Mouse (Mus musculus) kidney, postnatal 0 days (tissue): Measurements from ENCODE around the gene Trip12. TPM values are rescaled to one million over a fixed set of nuclear protein-coding genes. Genes with fewer than 3 reads are reported as not detected.

Experiments used
- ATAC-seq: fragments of 200-750 bp; cut with Nextera tagmentation; replicated peaks from 2 replicates; pipeline ENCODE4 v1.8.0; 2017; ENCODE audit warnings: low read depth, moderate number of reproducible peaks, moderate TSS enrichment, moderate library complexity; ENCODE audit not compliant: low FRiP score
- DNase-seq: peaks from one replicate; pipeline ENCODE4 v3.0.0-alpha.2; 2016; ENCODE audit warnings: low spot score
- H3K27ac ChIP-seq: fragments of 300-500 bp; sonication (generic); 2 replicates; pipeline ENCODE4 v1.5.1; 2014; ENCODE audit warnings: mild to moderate bottlenecking
- H3K27me3 ChIP-seq: fragments of 300-500 bp; sonication (generic); 2 replicates; pipeline ENCODE4 v1.6.1; 2014; ENCODE audit warnings: low read length, mixed read lengths; ENCODE audit not compliant: insufficient read depth
- H3K36me3 ChIP-seq: fragments of 300-500 bp; sonication (generic); 2 replicates; pipeline ENCODE4 v1.6.1; 2014; ENCODE audit warnings: low read length, mixed read lengths; ENCODE audit not compliant: insufficient read depth
- H3K4me1 ChIP-seq: fragments of 300-500 bp; sonication (generic); replicated peaks from 2 replicates; pipeline ENCODE4 v1.6.1; 2014; ENCODE audit warnings: antibody characterized with exemption, low read length, mixed read lengths; ENCODE audit not compliant: insufficient read depth
- H3K4me2 ChIP-seq: fragments of 300-500 bp; sonication (generic); 2 replicates; pipeline ENCODE4 v1.6.1; 2014; ENCODE audit warnings: mild to moderate bottlenecking, low read length, moderate library complexity, mixed read lengths
- H3K4me3 ChIP-seq: fragments of 300-500 bp; sonication (generic); replicated peaks from 2 replicates; pipeline ENCODE4 v1.5.1; 2014; ENCODE audit warnings: low read depth, low read length
- H3K9ac ChIP-seq: fragments of 300-500 bp; sonication (generic); 2 replicates; pipeline ENCODE4 v1.6.1; 2014; ENCODE audit warnings: low read depth, low read length
- H3K9me3 ChIP-seq: fragments of 300-500 bp; sonication (generic); replicated peaks from 2 replicates; pipeline ENCODE4 v1.6.1; 2016; ENCODE audit warnings: low read length, inconsistent platforms, mixed read lengths
- CTCF ChIP-seq: IDR thresholded peaks from 2 replicates; pipeline ENCODE4 v1.5.1; 2016; ENCODE audit warnings: antibody characterized with exemption, low read depth, mild to moderate bottlenecking, moderate library complexity
- WGBS: fragments of 180-500 bp; shearing (Covaris S2); extraction: QIAGEN DNeasy Blood & Tissue Kit; methylation state at CpG from one replicate; pipeline ENCODE4 v1.1.7; 2014; 5-methylcytosine and 5-hydroxymethylcytosine counted together
- microRNA-seq: library from miRNA; unstranded; fragments of <30 nt; microRNA quantifications from one replicate; pipeline ENCODE4, GENCODE M21; 2016
- polyA plus RNA-seq: library from polyadenylated mRNA; unstranded; fragments of >200 nt; fragmentation: Nextera tagmentation; extraction: Ambion mirVana; gene quantifications from 2 replicates; pipeline ENCODE4 v1.2.1, GENCODE M21; 2015

Gene Trip12
- polyA plus RNA-seq, 1 experiment from 2014 or later = 36.8 TPM

GRCm38 (mm10) chr1:84697136-84697535, 143.2 kb downstream of the Trip12 start:
- no peak for ATAC-seq

GRCm38 (mm10) chr1:84695517-84696411, 144.6 kb downstream of the Trip12 start, which contains the start of gene Dner:
Gene Dner (minus strand): TSS chr1:84696221.
- Histone ChIP-seq H3K36me3 (no peaks in the 10 kb centered on the region), H3K9ac (no peak within 1 kb of the TSS), H3K27ac (no peak within 1 kb of the TSS), H3K4me2 (peak within 1 kb of the TSS; percentile 75), H3K4me1 (peaks cover 10% of the 10 kb centered on the region), H3K27me3 (peaks cover 13% of the 10 kb centered on the region), H3K4me3 (peak within 1 kb of the TSS; percentile 37), H3K9me3 (no peaks in the 10 kb centered on the region)
- DNase-seq = peak; percentile 93
- ATAC-seq = peak; percentile 80
- TF ChIP-seq CTCF = peak; percentile 49
- WGBS = under 1% methylated on average over 71 of the region's 75 CpGs

More at GRCm38 (mm10) chr1:84697136-84697535, 143.2 kb downstream of the Trip12 start:
- Histone ChIP-seq H3K27ac (no peak overlapping the region), H3K4me3 (no peak overlapping the region), H3K9me3 (no peaks in the 10 kb centered on the region), H3K9ac (no peak overlapping the region), H3K36me3 (no peaks in the 10 kb centered on the region), H3K4me1 (peaks cover 10% of the 10 kb centered on the region), H3K4me2 (no peak overlapping the region), H3K27me3 (peaks cover 13% of the 10 kb centered on the region)
- TF ChIP-seq CTCF = peak; percentile 56
- WGBS = 2% methylated on average over 2 of the region's 2 CpGs
- DNase-seq = peak; percentile 29

GRCm38 (mm10) chr1:84694688-84695474, 145.4 kb downstream of the Trip12 start:
- Histone ChIP-seq H3K27ac (no peak overlapping the region), H3K36me3 (no peaks in the 10 kb centered on the region), H3K4me1 (peaks cover 10% of the 10 kb centered on the region), H3K4me3 (peak overlapping the region; percentile 37), H3K4me2 (peak overlapping the region; percentile 75), H3K9me3 (no peaks in the 10 kb centered on the region), H3K27me3 (peaks cover 13% of the 10 kb centered on the region), H3K9ac (no peak overlapping the region)
- peak; percentile 46; the same call in 1 of the 2 replicates for ATAC-seq
- WGBS = 10% methylated on average over 26 of the region's 26 CpGs
- DNase-seq = no peak
- TF ChIP-seq CTCF = no peak

- Histone ChIP-seq H3K27ac (no peak overlapping the region), H3K4me3 (no peak overlapping the region), H3K9ac (no peak overlapping the region), H3K27me3 (no peaks in the 10 kb centered on the region), H3K36me3 (no peaks in the 10 kb centered on the region), H3K4me1 (no peaks in the 10 kb centered on the region), H3K9me3 (no peaks in the 10 kb centered on the region), H3K4me2 (no peak overlapping the region)
- DNase-seq (no peak), ATAC-seq (no peak)
- no peak for TF ChIP-seq CTCF
- WGBS = 74% methylated on average over 4 of the region's 4 CpGs
Measured at GRCm38 (mm10) chr1:84677910-84678309, 162.4 kb downstream of the Trip12 start.

Small RNA genes within 50 kb of the gene (microRNA-seq; reads per million reads assigned to microRNA genes)
- gene Mir5126 = 0.60 reads per million

Other genes starting within 250 kb of the Trip12 start
- 0.62 and 0.68 TPM in 2 replicates for gene Dner, start 144.3 kb downstream of the Trip12 start, polyA plus RNA-seq
- gene Fbxo36, start 675 bp downstream of the Trip12 start, polyA plus RNA-seq = 17.9 and 19.9 TPM in 2 replicates
- gene Slc16a14, start 94.6 kb upstream of the Trip12 start, polyA plus RNA-seq = 0.33 and 0.45 TPM in 2 replicates